Mouse (Mus musculus) heart, adult 2 months (tissue): ENCODE measurements around the gene Mapk12. TPM values are rescaled to one million over a fixed set of nuclear protein-coding genes. Genes with fewer than 3 reads are reported as not detected.

Source experiments
- DNase-seq, 2 experiments: peaks; one replicate each; pipeline ENCODE4 v3.0.0; 2021
- H3K27ac ChIP-seq: fragments of 200-600 bp; 2 replicates; pipeline ENCODE4 v1.8.1; 2022
- H3K27me3 ChIP-seq: fragments of 200-500 bp; 2 replicates; pipeline ENCODE4 v1.6.1; 2012; ENCODE audit warnings: mild to moderate bottlenecking, low read length, inconsistent platforms, mixed read lengths; ENCODE audit not compliant: control insufficient read depth, insufficient read depth
- H3K36me3 ChIP-seq: fragments of 200-500 bp; 2 replicates; pipeline ENCODE4 v1.6.1; 2012; ENCODE audit warnings: low read length, inconsistent platforms; ENCODE audit not compliant: control insufficient read depth, insufficient read depth
- H3K4me1 ChIP-seq: fragments of 200-500 bp; 2 replicates; pipeline ENCODE4 v1.6.1; 2011; ENCODE audit warnings: low read length; ENCODE audit not compliant: control insufficient read depth, insufficient read depth
- H3K4me3 ChIP-seq: fragments of 200-600 bp; 2 replicates; pipeline ENCODE4 v1.8.1; 2022
- H3K79me2 ChIP-seq: fragments of 200-500 bp; replicated peaks from 2 replicates; pipeline ENCODE4 v1.6.1; 2012; ENCODE audit warnings: mild to moderate bottlenecking, inconsistent platforms, low read length, moderate library complexity, mixed read lengths; ENCODE audit not compliant: control insufficient read depth, insufficient read depth
- H3K9ac ChIP-seq: fragments of 200-500 bp; 2 replicates; pipeline ENCODE4 v1.6.1; 2012; ENCODE audit warnings: low read depth, mild to moderate bottlenecking, control low read depth, inconsistent platforms, low read length, mixed read lengths
- CTCF ChIP-seq: fragments of 200-600 bp; IDR thresholded peaks from 2 replicates; pipeline ENCODE4 v1.8.1; 2022; ENCODE audit warnings: antibody characterized with exemption, mild to moderate bottlenecking, moderate library complexity
- EP300 ChIP-seq: fragments of 200-500 bp; IDR thresholded peaks from 2 replicates; pipeline ENCODE4 v1.6.1; 2011; ENCODE audit warnings: low read depth, low read length, control low read depth; ENCODE audit not compliant: insufficient read depth
- POLR2A ChIP-seq: fragments of 200-500 bp; IDR thresholded peaks from 2 replicates; pipeline ENCODE4 v1.6.1; 2011; ENCODE audit warnings: mild to moderate bottlenecking, low read depth, low read length, control low read depth; ENCODE audit not compliant: insufficient read depth
- WGBS: fragments of 180-500 bp; shearing (Covaris S2); methylation state at CpG from one replicate; pipeline ENCODE4 v1.1.7; 2018; 5-methylcytosine and 5-hydroxymethylcytosine counted together
- intact Hi-C: fragments of 180-260 bp; cut with DNase I; formaldehyde crosslinking; loops from one replicate; pipeline ENCODE4 v1.15.1; 2025
- polyA plus RNA-seq: library from polyadenylated mRNA; depleted of rRNA; stranded (reverse); fragments of >200 nt; gene quantifications from 2 replicates; pipeline ENCODE4 v1.2.3, GENCODE M21; 2012
- total RNA-seq, 2 experiments: library from RNA; stranded (reverse); gene quantifications; 2 replicates each; pipeline ENCODE4 v1.2.3; 2021

The Mapk12 gene
- total and polyA plus RNA-seq, 3 experiments = 20.7 to 30.5 (median 21.1) TPM

- no peaks in the 10 kb centered on the region for H3K79me2 ChIP-seq
- TF ChIP-seq POLR2A (no peak), EP300 (no peak), CTCF (no peak)
- H3K36me3 ChIP-seq = no peaks in the 10 kb centered on the region
- peak overlapping the region; percentile 85 for H3K9ac ChIP-seq
- H3K4me3 ChIP-seq = peak overlapping the region; percentile 79
- H3K27ac ChIP-seq = peak overlapping the region; percentile 85
- H3K4me1 ChIP-seq = peaks cover 26% of the 10 kb centered on the region
- 34% methylated on average over 7 of the region's 7 CpGs for WGBS
- intact Hi-C loops = no loop called here
- DNase-seq = peak; percentile 44 to 47
- no peaks in the 10 kb centered on the region for H3K27me3 ChIP-seq
These were observed 37.9 kb upstream of the Mapk12 start for GRCm38 (mm10) chr15:89178260-89178860.

DNA sequence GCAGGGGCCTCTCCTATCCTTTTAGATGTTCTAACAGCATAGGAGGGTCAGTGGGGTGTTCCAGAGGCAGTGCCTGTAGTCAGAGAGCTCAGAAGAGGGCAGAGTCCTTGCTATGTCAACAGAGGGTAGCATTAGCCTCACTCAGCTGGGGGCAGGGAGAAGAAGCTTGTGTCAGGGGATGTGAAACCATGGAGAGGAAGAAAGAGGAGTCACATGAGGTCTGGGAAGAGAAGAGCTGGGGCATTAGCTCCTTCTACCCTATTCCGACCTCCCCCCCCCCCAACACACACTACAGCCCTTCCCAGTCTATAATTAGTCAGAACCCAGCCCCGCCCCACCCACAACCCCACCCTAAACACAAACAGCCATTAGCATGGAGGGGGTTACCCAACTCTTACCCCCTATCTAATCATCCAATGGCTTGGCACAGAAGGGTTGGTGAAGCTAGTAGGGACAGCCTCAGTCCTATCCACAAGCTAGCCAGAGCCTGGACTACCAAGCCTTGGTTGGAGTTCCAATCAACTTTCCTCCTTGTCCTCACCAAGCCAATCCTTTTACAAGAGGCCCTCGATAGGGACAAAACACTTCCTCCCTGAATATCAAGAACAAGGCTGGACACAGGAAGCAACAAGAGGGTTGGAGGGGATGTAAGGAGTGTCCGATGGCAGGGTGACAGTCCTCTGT lies 37.2 kb upstream of the Mapk12 start:
- Histone ChIP-seq H3K27me3 (no peaks in the 10 kb centered on the region), H3K79me2 (no peaks in the 10 kb centered on the region), H3K9ac (peak overlapping the region; percentile 85), H3K36me3 (no peaks in the 10 kb centered on the region), H3K4me3 (no peak overlapping the region), H3K4me1 (peaks cover 26% of the 10 kb centered on the region), H3K27ac (peak overlapping the region; percentile 85)
- DNase-seq = peak in 1 of 2 experiments; percentile 54
- 20% methylated on average over 4 of the region's 4 CpGs for WGBS
- no peak for TF ChIP-seq EP300
- no peak for TF ChIP-seq CTCF
- no peak for TF ChIP-seq POLR2A
- intact Hi-C loops = no loop called here

DNA sequence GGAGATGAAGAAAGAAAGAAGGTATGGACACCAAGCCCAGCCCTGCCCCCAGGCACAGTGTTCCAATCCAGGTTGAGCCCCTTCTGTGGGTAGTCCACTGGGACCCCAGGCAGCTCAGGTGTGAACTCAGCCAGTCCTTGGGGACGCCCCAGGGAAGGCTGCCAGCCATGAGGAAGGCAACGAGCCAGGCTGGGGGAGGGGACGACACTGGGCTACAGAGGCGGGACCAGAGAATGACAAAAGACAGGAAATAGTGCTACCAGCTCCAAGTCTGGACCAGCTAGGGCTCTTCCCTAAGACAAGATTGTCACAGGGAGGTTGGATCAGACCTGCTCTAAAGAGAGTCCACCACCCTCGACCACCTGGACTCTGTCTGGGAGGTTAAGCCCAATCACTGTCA lies 36.6 kb upstream of the Mapk12 start:
- H3K9ac ChIP-seq = peak overlapping the region; percentile 31; the same call in 1 of the 2 replicates
- TF ChIP-seq POLR2A = 0 out of 2 replicates have a peak, but pooled peaks have one; percentile 35
- TF ChIP-seq CTCF = no peak
- TF ChIP-seq EP300 = peak; percentile 81
- peak; percentile 90 to 93 for DNase-seq
- H3K27ac ChIP-seq = peak overlapping the region; percentile 85
- H3K4me3 ChIP-seq = no peak overlapping the region
- H3K4me1 ChIP-seq = peaks cover 23% of the 10 kb centered on the region
- no peaks in the 10 kb centered on the region for H3K36me3 ChIP-seq
- no peaks in the 10 kb centered on the region for H3K79me2 ChIP-seq
- 4% methylated on average over 5 of the region's 5 CpGs for WGBS
- intact Hi-C loops = no loop called here
- H3K27me3 ChIP-seq = no peaks in the 10 kb centered on the region

DNA sequence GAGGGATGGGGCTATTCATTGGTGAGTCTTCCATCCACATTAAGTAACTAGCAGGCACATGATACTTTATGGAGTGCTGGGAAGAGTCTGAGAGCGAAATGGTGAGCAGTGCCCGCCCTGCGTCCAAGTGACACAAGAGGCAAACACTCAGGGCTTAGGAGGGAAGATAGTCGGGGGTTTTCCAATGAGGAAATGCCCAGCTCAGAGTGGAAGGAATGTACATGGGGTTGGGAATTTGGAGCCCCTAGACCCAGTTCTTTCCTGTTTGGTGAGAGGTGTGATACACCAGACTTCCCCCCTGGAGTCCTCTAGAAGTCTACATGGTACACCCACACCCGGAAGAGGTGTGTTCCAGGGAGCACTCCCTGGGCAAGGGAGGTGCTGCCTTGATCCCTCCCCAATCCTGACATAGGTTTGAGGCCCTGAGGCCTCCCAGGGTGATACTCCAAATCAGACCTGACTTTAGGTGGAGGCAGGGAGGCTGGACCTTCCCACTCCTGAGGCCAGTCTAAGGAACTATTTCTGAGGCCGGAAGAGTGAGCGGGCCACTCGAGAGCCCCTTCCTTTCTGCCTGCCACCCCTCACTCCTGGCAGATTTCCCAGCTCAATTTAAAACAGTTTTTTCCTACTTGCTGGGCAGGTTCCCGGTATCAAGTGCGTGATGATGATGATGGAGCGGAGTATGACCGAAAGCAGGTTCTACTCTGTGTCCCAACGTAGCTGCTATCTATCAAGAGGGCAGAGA lies 35.1 kb upstream of the Mapk12 start:
- Histone ChIP-seq H3K9ac (no peak overlapping the region), H3K4me1 (peaks cover 20% of the 10 kb centered on the region), H3K36me3 (no peaks in the 10 kb centered on the region), H3K4me3 (no peak overlapping the region), H3K27ac (no peak overlapping the region), H3K79me2 (no peaks in the 10 kb centered on the region), H3K27me3 (no peaks in the 10 kb centered on the region)
- no peak for DNase-seq
- TF ChIP-seq EP300 (no peak), CTCF (no peak), POLR2A (no peak)
- 68% methylated on average over 13 of the region's 13 CpGs for WGBS
- intact Hi-C loops = no loop called here

- H3K4me1 ChIP-seq = peaks cover 24% of the 10 kb centered on the region
- no peak overlapping the region for H3K9ac ChIP-seq
- H3K79me2 ChIP-seq = no peaks in the 10 kb centered on the region
- WGBS = 65% methylated on average over 11 of the region's 11 CpGs
- DNase-seq = no peak
- TF ChIP-seq POLR2A (no peak), EP300 (no peak), CTCF (no peak)
- no peak overlapping the region for H3K4me3 ChIP-seq
- H3K27me3 ChIP-seq = no peaks in the 10 kb centered on the region
- intact Hi-C loops = no loop called here
- H3K36me3 ChIP-seq = no peaks in the 10 kb centered on the region
- H3K27ac ChIP-seq = no peak overlapping the region
These were observed 34.4 kb upstream of the Mapk12 start for GRCm38 (mm10) chr15:89174889-89175339.
